Mouse (Mus musculus) testis, postnatal 14 days (tissue): Measurements from ENCODE around the gene Gmpr.

Source experiments
- DNase-seq: peaks from one replicate; pipeline ENCODE4 v3.0.0; 2021; ENCODE audit warnings: low spot score

The Gmpr gene

DNA sequence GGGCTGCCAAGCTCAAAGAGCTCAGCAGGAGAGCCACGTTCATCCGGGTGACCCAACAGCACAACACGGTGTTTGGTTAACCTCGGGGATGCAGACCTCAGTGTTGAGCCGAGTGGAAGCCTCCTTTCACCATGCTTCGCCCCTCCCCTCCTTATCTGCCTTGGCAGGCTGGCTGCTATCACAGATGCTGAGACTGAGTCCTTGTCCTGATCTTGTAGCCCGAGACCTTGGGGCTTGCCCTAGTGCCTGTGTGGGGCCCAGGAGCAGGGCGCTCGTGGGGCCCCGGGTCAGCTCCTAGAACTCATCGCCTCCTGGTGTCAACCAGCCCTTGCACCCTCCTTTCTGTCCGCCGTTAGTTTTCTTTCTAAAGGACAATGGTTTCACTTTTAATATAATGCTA lies 38.7 kb downstream of the Gmpr start:
- DNase-seq = no peak

DNA sequence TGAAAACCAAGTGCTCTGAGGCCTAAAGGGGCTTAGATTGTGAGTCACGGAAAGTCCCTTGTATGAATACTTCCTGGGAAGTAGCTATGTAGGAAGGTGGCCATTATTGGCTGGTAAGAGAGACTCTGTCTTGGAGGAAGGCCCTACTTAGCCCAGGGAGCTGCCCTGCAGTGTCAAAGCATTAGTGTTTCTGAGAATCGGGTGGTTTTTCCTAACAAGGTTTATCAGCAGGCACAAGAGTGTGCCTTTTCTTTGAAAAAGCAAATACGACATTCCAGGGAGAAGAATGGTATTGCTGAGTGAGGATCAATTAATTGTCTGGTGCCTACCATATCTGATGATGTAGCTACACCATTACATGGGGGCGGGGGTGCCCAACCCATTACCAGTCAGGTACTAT lies 39.7 kb downstream of the Gmpr start:
- no peak for DNase-seq

DNA sequence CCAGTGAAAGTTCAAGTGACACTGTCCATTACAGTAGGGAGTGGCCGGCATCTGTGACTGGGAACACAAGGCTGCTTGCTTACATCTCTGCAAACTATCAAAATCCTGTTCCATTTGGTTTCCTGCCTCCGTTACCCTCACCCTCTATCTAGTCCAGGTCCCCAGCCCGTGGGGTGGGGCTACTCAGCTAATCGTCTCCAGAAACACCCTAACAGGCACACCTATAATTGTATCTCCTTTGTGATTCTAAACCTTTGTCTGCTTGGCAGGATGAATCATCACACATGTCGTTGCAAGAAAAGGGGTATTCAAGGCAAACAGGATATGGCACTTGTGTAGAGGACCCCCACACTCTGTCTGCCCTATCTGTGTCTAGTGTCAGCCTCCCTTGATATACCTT lies 40.3 kb downstream of the Gmpr start:
- no peak for DNase-seq

DNA sequence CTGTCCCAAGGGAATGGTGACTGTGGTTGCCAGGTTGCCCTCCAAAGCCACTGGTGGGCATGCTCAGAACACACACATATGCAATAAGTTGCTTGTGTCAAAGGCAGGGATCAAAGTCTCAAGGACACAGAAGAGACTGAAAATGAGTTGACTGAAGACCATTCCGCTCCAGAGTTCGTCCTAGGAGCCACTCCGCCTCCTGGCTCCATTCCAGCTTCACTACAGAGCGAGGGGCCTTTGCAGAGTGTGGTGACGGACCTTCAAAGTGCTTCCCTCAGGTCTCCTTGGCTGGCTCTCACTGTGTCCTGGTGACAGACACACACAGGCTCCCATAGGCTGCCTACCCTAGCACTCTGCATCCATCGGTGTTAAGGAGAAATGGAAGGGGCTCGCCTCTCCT lies 46.4 kb downstream of the Gmpr start:
- no peak for DNase-seq

DNA sequence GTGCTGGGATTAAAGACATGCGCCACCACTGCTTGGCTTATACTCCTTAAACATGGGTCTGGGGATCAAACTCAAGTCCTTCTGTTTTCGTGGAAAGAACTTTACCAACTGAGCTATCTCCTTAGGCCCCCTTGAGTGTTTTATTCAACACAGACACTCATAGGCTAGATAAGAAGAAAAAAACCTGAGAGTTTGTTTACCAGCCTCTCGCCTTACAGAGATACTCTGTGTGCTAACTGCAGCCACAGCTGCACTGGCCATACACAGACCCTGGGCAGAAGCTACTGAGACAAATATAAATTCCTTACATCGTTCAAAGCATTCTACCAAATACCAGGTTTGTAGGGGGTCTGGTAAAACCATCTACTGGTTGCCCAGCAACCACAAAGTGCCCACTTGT lies 51.1 kb downstream of the Gmpr start:
- no peak for DNase-seq

DNA sequence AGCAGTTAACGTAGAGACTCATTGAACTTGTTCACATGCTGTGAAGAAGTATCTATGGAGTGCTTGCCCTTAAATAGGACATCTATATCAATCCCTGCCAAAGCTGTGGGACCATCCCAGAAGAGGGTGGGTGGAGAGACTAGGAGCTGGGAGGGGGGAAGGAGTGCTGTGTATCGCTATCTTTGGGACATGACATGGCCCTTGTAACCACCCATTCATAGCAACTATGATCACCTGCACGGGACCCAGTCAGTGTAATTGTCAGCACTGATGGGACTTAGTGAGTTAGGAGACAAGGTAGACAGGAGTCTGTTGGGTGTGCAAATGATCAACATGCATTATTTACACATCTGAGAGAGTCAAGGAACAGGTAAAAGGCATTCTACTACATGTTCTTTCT lies 52.0 kb downstream of the Gmpr start:
- DNase-seq = no peak

DNA sequence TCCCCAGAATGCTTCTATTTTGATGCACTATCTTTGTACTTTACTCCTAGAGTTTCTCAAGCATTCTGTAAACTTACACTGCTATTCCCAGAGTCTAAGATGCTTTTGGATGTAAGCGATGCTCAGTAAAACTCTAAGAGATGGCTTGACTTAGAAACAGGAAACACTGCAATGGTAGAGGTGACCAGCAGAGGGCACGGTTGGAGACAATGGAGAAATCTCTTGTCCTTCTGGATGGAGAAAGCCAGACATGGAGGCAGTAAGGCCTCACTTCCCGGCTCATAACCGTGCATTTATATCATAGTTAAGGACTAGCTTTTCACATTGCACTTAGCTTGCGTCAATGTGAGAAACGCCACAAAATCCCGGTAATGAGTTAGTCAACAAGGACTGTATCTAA lies 53.3 kb downstream of the Gmpr start:
- no peak for DNase-seq

DNA sequence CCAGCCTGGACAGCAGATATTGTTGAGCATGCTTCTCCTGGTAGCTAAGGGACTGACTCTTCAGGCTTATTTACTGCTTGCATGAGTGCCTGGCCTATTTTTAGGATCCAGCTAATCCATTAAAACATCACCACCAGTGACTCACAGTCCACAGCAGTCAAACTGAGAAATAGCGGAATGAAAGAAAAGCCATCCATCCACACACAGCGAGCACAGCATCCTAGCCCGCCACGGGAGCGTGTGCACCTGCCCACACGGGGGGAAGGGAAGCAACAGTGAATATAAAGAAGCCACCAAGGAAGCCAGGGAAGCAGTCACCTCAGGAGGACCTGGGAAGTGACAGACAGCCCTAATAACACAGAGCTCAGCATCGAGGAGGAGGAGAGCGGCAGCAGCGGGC lies 54.8 kb downstream of the Gmpr start:
- DNase-seq = no peak

DNA sequence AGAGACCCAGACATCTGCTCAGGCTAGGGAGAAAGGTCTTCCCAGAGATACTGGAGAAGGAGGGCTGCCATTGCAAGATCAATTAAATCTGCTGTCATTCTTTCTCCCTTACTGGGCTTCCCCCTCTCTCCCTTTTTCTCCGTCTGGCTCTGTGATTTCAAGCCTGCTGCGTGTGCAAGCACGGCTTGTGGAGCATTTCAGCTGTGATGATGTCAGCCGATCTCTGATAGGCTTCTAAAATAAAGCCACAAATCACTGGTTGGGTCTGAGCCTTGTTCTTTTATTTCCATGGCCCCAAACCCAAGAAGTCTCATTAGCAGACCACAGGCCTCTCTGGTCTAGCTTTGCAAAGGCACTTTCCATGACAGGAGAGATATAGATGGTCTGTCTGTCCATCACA lies 57.7 kb downstream of the Gmpr start:
- DNase-seq = no peak

DNA sequence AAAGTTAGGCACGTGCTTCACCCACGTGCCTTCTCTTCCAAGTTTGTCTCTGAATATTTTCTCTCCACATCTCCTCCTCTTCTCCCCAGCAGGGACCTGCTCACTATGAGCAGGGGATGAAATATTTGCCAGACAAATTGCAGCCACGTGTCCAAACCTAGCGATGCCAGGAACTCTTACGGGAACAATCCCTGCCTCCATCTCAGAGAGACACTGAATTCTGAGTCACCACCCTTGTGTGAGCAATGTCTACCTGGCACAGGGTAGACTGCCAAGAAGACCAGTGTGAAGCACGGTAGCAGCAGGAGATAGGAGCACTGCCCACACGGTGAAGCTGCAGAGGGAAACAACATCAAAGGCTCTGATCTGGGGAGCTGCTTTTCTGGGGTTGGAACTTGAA lies 62.7 kb downstream of the Gmpr start:
- DNase-seq = no peak

DNA sequence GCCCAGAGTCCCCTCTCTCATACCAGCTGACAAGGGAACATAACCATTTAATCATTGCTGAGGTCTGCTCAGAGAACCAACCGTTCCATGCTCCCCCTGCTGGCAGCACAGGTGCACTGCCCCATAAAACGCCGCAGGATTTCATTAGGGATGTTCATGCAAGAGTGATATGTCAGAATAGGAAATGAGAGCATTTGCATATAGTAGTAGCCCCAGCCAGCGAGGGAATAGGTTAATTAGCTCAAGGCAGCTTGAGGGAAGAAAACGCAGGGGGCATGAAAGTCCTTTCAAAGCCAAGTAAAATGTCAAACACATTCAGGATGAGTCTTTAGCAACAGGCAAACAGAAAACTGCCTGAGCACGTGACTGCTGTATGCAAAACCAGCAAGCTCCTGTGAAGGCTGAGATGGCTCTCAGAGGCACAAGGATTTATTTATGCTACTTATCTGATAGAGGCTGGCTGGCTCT lies 64.6 kb downstream of the Gmpr start:
- peak; percentile 42 for DNase-seq

DNA sequence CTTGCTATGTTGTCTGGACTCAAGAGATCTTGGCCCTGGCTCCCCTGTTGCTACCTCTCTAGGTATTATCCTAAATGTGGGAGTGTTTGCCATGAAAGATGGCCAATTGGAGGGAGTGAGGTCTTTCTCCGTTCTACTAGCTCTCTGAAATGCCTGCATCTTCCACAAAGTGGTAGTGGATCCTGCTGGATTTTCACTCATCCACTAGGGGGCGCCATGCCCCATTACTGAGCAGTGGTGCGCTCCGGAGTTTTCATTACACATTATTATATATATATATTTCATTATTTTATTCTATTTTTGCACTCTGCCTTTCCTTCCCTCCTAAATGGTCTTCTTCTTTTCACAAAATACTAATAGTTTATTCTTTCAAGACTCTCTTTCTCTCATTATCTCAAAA lies 65.5 kb downstream of the Gmpr start:
- DNase-seq = no peak

DNA sequence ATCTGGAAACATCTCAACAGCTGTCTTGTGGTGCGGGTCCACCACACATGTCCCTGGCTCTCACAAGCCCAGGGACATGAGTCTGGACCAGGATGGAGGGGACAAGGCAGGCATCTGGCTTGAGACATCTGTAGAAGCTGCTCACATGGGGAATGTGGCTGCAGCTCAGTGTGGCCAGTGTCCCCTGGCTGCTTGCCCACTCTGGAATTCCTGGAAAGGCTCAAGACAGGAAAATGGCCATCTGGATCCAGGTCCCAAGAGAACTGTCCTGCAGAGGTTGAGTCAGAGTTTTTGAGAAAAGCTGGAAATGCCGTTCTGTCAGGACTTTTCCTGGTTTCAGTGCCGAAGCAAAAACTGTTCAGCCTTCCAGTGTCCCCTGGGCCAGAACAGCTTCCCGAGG lies 68.9 kb downstream of the Gmpr start:
- DNase-seq = no peak

DNA sequence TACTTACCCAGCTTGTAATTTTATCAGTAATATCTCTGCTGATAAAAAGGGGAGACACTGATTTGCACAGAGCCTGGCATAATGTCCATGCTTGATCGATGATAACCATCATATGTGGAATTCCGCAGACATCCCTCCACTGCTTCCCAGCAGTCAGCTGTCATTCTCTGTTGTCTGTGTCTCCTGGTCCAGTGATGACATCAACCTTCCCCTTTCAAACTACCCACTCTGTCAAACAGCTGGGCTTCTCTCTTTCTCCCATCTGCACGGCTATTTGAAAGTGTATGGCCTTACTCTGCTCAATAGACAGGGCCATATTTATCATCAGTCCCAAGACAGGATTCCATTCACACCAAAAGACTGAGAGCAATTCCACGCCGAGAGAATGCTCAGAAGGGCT lies 70.1 kb downstream of the Gmpr start:
- DNase-seq = no peak

DNA sequence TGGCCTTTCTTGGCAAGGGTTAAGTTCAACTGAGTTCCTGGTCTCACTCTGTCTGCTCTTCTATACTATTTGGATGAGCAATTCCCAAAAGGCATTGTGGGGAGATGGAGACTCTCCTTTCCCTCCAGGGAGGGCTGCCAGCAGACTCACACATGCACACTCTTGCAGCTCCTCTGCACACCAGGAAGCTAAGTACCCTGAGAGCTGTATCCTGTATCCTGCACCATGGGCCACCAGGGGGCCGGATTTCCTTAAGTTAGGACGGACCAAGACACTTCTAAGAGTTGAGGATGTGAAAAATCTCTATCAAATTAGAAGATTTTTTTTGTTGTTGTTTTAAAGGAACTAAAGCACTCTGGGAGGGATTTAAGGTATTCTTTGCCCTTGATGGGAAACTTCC lies 70.5 kb downstream of the Gmpr start:
- no peak for DNase-seq

DNA sequence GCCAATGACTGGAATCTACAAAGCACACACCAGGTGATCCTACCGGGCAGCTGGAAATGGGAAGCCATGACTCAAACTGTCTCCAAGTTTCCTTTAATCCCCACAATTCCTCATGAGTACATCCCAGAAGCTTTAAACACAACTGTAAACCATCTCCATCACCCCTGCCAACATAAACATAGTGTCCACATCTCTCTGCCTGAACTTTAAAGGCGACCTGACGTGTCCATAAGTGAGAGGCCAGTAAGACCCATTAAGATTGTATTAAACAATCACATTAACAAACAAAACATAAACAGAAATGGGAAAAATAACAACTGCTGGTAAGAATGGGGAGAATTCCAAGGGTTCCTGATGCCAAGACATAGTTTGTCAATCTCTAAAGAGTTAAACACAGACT lies 72.5 kb downstream of the Gmpr start:
- no peak for DNase-seq

DNA sequence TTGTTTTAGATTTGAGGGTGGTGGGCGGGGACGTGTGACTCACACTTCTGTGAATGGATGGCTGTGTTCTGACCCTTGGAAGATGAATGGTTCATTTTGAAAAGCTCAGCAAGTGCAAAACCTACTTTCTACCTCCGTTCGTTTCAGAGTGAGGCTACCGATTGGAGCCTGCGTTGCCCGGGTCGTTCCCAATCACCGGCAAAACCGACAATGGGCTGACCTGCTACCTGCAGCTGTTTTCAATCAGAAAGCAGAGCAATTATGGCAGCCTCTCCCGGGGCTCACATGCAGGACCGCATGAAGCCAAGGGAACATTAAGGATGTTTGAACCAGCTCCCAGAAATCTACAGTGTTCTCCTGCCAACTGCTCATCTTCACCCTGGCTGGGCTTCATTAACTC lies 75.0 kb downstream of the Gmpr start:
- peak; percentile 19 for DNase-seq

DNA sequence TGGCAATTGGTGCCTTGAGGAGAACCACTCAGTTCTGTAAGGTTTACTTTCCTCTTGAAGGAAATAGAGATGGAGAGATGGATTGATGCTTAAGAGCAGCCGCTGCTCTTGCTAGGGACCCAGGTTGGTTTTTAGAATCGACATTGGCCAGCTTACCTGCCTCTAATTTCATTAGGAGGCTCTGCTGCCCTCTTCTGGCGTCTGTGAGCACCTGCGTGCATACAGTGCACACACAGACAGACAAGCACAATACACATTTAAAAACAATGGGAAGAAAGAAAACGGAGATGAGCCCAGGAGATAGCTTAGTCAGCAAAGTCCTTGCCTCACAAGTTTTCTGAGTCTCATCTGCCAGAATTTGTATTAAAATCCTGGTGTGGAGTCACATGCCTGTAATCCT lies 75.8 kb downstream of the Gmpr start:
- no peak for DNase-seq

DNA sequence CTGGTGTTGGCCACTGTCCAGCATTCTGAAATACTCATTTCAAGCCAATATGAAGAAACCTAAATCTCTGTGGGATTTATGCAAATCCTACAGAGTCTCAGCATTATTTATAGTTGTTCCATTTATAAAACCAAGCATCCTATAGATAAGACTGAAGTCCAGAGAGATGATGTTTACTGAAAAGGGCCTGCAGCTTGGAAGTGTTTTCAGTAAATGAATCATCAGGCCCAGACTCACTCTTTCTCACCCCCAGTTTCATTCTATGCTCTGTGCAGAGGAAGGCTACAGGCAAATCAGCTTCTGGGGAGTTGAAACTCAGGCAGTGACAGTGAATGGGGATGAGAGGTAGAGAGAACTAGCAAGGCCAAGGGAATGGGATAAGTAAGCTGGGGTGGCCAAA lies 83.7 kb downstream of the Gmpr start:
- no peak for DNase-seq

DNA sequence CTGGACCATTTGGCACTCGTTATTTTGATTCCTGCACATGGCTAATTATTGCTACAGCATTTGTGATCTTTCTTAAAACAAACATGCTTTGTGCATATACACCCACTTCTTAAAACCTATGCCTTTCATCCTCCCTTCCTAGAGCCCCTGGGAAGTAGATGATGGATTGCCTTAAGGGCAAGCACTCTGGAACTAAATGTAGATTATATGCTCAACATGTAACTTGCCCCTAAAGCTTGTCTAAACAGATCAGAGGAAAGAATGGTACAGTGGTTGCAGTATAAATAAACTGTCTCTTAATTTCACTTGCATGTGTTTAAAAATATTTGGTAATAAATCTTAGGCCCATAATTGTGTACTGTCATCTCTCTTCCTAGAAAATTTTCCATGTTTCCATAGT lies 86.7 kb downstream of the Gmpr start:
- DNase-seq = no peak

DNA sequence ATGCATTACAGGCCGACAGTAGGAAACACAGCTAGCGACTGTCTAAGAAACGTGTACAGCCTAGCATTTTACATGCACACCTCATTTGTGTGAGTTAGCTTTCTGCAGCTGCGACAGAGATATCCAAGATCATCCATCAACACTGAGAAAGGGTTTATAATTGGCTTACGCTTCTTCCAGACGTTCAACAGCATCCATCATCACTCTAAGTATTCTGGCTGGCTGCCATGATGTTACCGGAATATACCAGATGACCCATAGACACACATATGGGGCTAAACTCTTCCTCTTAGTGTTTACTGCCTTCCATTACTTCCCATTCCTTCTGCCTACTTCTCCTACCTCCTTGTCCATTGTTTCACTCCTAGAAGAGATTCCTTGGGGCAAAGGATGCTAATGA lies 88.2 kb downstream of the Gmpr start:
- no peak for DNase-seq

DNA sequence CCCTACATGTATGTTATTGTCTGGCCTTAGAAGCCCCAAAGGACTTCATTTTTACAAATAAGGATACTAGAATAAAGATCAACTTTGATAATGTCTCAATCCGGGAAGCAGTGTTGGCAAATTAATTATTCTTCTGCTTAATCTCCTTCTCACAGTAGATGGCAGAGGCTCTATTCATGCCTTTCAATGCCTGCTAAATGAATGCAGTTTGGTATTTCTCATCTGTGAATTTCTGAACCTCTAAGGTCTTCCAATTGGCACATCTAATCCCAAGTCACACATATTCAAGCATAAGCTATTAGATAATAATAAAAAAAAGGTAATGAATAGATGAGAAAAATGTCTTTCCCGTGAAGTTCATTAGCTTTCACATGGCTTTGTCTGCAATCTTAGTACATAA lies 92.6 kb downstream of the Gmpr start:
- no peak for DNase-seq

DNA sequence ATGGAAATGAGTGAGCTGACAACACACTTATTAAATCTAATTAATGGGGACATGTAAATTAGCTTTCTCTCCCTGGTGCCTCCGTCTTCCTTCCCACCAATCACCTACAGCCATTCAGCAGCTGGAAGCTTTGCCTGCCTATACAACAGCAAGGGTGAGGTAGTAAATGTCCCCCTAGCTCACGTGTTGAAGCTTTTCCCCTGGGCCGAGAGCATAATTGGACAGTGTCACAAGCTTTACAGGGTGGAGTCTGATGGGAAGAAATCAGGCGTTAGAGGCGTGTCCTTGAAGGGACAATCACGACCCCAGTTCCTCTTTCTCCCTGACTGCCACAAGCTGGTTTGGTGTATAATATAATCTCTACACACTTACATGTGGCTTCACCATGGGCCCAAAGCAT lies 93.2 kb downstream of the Gmpr start:
- DNase-seq = no peak
